Mouse (Mus musculus) liver, embryonic 14.5 days (tissue): ENCODE data around the gene Yeats4.
A peak's percentile ranks its signal among the peaks of the same experiment; 100 is the strongest.

Source experiments
- CTCF ChIP-seq: IDR thresholded peaks from 2 replicates; pipeline ENCODE4 v1.5.1; 2016; ENCODE audit warnings: antibody characterized with exemption, low read depth, control low read depth
- EP300 ChIP-seq: IDR thresholded peaks from 2 replicates; pipeline ENCODE4 v1.6.1; 2016; ENCODE audit warnings: antibody characterized with exemption, low read depth

DNA sequence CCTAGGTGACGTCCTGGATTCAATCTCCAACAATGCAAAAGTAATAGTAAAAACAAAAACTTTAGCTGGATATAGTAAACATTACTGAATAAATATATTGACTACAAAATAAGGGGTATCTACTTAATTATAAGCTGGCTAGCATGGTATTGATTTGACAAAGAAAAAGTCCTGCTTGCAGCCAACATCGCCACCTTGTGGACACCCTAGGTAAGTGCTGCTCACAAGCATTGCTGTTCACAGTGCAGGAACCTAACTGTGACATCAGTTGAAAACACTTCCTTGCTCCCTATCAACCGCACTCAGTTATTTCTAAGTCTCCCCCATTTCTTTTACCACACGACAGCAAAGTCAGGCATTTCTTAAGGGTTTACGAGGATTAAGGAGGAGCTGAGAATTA, 7.5 kb downstream of the Yeats4 start:
- TF ChIP-seq CTCF (peak; percentile 94), EP300 (no peak)
